Mouse (Mus musculus): ENCODE results near the gene Btbd3.

GRCm38 (mm10) chr2:138338524-138338923 is 82.2 kb downstream of the Btbd3 start:
- TF ChIP-seq CTCF (IDR thresholded peaks at IDR 0.05; ENCODE audit: borderline replicate concordance, control insufficient read depth, extremely low read depth, insufficient read depth, low read length, poor library complexity) (no peak), POLR2A (IDR thresholded peaks at IDR 0.05; ENCODE audit: control insufficient read depth, extremely low read depth, insufficient read depth, low read length, poor library complexity) (no peak)
